Mouse (Mus musculus): Measurements from ENCODE around the gene Olfr1150-ps1.

DNA sequence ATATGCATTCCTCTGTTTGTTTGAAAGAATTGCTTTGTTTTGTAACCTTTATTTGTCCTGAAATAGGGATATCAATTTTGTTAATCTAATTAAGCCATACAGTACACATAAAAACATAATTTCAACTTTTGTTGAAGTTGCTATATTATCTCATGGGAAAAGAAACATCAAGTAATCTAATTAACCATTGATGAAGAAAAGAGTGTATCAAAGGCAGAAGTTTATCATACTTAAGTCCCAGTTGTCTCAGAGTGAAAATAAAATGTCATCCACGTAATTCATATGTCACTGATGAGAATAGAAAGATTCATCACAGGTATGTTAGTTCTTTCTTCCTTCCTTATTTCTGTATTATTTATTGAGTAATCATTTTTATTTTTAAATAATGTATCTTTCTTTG, 50.9 kb downstream of the Olfr1150-ps1 start, which contains the start of gene Olfr1153:
- TF ChIP-seq CTCF (IDR thresholded peaks at IDR 0.05; ENCODE audit: borderline replicate concordance, insufficient read depth, low read depth, low read length): no peak
- no peak for TF ChIP-seq POLR2A (IDR thresholded peaks at IDR 0.05; ENCODE audit: borderline replicate concordance, insufficient read depth, low read length)
